Mouse (Mus musculus) embryo, embryonic 10 days (tissue): ENCODE measurements at regions not wholly inside any gene's neighbourhood (a gene's known extent, or its start where the extent isn't known, plus 50 kb on each side); places are given as distances from the start of the nearest gene placed in this dataset.
"Not testable (repeated sequence)": the region's sequence is repeated elsewhere in the genome, so short reads cannot be mapped to it uniquely, and the experiment has no call there.

Source experiments
- DNase-seq: peaks from one replicate; pipeline ENCODE4 v3.0.0-alpha.2; 2015; ENCODE audit warnings: low spot score

GRCm38 (mm10) chr17:4024384-4024783, 328.3 kb upstream of the Nox3 start:
- no peak for DNase-seq

- DNase-seq, result no peak
These were observed 333.1 kb upstream of the Nox3 start for GRCm38 (mm10) chr17:4029202-4029601.

GRCm38 (mm10) chr17:4034816-4035360, 338.8 kb upstream of the Nox3 start:
- DNase-seq, result no peak

GRCm38 (mm10) chr17:4040104-4040664, 344.1 kb upstream of the Nox3 start:
- peak; percentile 56 for DNase-seq

GRCm38 (mm10) chr17:4060186-4060585, 364.1 kb upstream of the Nox3 start:
- not testable (repeated sequence) for DNase-seq

- no peak for DNase-seq
These were observed 377.3 kb upstream of the Nox3 start for GRCm38 (mm10) chr17:4073381-4073780.

- DNase-seq, result no peak
These were observed 384.5 kb upstream of the Nox3 start for GRCm38 (mm10) chr17:4080564-4080963.

- DNase-seq, result no peak
These were observed 398.6 kb upstream of the Nox3 start for GRCm38 (mm10) chr17:4094621-4095020.

GRCm38 (mm10) chr17:4103321-4103720, 407.3 kb upstream of the Nox3 start:
- no peak for DNase-seq

GRCm38 (mm10) chr17:4109263-4109662, 413.2 kb upstream of the Nox3 start:
- peak; percentile 40 for DNase-seq

- no peak for DNase-seq
These were observed 417.0 kb upstream of the Nox3 start for GRCm38 (mm10) chr17:4113021-4113420.

- no peak for DNase-seq
These were observed 420.4 kb upstream of the Nox3 start for GRCm38 (mm10) chr17:4116476-4116875.

GRCm38 (mm10) chr17:4133678-4134077, 437.6 kb upstream of the Nox3 start:
- no peak for DNase-seq

- no peak for DNase-seq
These were observed 467.4 kb upstream of the Nox3 start for GRCm38 (mm10) chr17:4163502-4163901.

- peak; percentile 58 for DNase-seq
These were observed 477.9 kb upstream of the Nox3 start for GRCm38 (mm10) chr17:4173951-4174361.

- no peak for DNase-seq
These were observed 478.9 kb upstream of the Nox3 start for GRCm38 (mm10) chr17:4175006-4175405.

- DNase-seq, result no peak
These were observed 480.5 kb upstream of the Nox3 start for GRCm38 (mm10) chr17:4176524-4176923.

- no peak for DNase-seq
These were observed 481.6 kb upstream of the Nox3 start for GRCm38 (mm10) chr17:4177485-4178150.

GRCm38 (mm10) chr17:4179271-4179670, 483.2 kb upstream of the Nox3 start:
- DNase-seq, result no peak

GRCm38 (mm10) chr17:4182106-4182505, 486.0 kb upstream of the Nox3 start:
- no peak for DNase-seq

GRCm38 (mm10) chr17:4186802-4187201, 490.7 kb upstream of the Nox3 start:
- DNase-seq, result no peak

GRCm38 (mm10) chr17:4187606-4188005, 491.5 kb upstream of the Nox3 start:
- DNase-seq, result no peak

- DNase-seq, result no peak
These were observed 500.9 kb upstream of the Nox3 start for GRCm38 (mm10) chr17:4196793-4197448.
